Mouse (Mus musculus) thymus, postnatal 4 days (tissue): ENCODE data around the gene Ubash3b.

Experiments
- DNase-seq: peaks from one replicate; pipeline ENCODE4 v3.0.0; 2021

Ubash3b gene

DNA sequence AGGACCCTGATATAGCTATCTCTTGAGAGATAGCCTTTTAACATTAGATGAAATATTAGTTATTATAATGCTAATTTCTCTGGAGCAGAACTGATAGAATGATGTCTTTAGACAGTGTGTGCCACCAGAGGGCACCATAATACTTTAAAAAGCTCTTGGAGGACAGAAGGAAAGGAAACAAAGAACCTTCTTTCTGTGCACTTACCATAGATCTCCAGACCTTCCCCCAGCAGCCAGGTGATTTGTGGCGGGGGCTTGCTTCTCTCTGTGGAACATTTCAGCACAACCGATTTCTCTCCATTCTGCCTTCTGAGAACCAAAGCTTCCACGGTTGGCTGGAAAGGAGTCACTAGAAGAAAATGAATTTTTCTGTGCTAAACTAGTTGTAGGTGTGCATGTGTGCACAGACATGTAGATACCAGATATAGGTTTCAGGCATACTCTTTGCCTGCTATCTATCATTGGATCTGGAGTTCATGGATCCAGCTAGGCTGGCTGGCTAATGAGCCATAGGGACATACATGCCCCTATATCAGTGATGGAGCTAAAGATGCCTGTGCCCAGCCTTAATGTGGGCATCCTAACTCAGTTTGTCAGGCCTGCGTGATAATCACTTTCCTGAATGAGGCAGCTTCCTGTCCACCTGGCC lies 171.4 kb downstream of the Ubash3b start:
- peak; percentile 63 for DNase-seq

DNA sequence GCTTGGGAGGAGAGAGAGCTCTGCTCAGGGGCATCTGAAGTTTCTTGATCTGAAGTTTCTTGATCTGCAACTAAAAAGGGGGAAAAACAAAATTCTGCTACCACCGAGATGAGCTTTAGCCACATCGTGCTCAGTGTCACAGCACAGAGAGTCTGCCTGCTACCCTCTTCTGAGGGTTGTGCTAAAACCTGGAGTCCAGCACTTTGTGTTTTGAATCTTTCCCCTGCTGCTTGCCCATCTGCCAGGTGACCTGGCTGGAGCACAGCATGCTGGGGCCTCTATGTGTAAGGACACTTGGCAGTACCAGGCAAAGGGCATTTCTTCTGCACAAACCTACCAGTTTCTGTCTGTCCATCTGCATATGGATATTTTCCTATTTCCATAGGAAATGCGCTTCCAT lies 177.2 kb downstream of the Ubash3b start:
- no peak for DNase-seq

DNA sequence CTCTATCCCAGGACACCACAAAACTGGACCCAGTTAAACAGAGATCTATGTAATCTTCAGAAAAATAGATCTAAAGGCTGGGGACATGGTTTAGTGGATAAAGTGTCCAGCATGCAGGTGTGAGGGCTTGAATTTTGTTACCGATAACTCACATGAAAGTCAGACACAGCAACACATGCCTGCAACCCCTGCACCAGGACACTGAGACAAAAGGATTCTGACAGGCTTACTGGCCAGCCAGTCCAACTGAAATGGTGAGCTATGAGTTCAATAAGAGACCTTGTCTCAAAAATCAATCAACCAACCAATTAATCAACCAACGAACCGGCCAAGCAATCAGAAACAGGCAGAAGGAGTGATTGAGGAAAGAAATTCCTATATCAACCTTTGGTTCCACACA lies 177.7 kb downstream of the Ubash3b start:
- DNase-seq: no peak

DNA sequence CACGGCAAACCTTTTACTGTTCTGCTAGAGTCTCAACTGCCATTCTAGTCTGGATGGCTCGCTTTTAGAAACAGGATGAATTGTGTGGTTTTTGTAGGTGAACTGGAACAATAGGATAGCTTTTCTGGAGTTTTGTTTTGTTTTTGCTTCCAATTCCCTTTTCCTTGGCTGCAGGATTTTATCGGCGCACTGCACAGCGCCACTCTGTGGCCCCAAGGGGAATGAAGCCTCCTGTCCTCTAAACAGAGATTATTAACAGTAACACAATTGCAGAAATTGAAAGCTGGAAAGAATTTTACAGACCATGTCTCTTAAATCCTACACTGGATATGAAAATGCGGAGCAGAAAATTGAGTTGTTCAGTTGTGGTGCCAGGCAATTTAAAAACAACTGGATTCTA lies 179.0 kb downstream of the Ubash3b start:
- DNase-seq: no peak

DNA sequence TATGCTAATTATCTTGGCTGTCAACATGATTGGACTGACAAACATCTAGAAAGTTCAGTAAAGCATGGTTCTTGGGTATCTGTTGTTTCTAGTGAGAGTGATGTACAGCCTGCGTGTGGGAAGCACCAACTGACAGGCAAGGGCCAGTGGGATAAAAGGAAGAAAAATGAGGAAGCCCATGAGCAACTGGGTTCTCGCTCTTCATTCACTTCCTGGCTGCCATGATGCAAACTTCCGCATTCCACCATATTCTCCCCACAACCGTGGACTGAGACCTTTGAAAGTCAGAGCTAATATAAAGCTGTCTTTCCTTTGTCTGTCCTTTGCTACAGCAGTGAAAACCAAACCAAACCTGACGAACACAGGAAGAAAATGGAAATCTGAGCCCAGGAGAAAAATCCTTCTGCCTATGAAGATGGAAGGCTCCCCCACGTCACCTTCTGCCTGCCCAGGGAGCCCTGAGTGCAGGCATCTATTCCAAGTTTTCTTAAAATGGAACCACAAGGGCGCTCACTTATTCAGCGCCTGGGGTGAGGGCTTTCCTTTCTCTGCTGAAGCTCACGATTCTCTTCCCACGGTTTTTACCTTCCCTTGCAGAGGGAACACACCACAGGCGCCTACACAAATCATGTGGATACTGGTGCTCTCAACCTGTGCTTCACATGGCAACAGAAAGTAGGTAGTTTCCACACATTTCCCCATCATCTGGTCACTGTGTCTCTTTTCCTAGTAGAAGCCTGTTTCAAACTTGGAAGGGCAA lies 187.3 kb downstream of the Ubash3b start:
- DNase-seq: no peak

DNA sequence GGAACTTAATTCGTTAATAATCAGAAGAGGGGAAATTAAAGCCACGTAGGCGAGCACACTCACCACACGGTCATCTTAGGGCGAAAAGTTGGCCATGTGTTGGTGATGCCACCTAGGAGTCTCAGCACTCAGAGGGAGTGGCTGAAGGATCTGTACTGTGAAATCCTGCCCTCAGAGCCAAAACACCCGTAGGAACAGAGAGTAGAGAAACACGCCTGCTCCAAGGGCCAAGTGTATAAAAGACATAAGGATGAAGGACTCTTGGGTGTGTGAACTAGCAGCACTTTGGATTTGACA lies 197.1 kb downstream of the Ubash3b start:
- DNase-seq: no peak

DNA sequence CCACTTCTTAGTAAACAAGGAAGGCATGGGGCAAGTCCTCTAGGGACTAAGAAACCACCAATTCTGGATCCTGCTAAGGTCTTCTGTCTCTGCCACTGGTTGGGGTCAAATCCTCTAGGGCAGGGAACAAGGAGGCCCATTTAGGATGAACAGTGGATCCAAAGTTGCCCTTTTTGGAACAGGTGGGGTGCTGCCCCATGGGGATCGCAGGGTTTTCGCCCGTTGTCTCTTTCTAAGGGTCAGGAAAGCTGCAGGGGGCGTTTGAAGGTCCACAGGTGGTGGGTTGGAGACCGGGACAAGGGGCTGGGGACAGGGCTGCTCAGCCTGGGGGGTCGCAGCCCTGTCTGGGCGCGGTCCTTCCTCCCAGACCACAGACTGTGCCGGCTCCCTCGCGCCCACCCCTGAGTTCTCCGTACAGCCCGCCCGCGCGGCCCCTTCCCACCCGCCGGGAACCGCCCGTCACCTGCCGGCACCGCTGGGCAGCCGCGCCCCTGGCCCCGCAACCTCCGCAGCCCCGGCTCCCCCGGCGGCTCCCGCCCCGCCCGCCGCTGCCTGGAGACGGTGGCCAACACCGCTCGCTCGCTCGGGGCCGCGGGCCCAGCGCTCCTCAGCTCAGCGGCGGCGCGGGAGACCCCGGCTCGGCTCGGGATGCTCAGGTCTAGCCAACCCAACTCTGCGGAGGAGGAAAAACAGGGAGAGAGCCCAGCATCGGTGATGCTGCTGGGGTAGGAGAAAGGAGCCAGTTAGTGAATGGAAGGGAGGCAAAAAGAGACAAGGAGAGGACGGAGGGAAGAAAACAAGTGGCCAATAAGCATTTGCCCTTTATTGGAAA lies 197.7 kb downstream of the Ubash3b start, which contains the start of gene Jhy:
TSS of gene Jhy (minus strand) at position 533 of the 832 bp plus-strand sequence.
- DNase-seq: peak; percentile 18

DNA sequence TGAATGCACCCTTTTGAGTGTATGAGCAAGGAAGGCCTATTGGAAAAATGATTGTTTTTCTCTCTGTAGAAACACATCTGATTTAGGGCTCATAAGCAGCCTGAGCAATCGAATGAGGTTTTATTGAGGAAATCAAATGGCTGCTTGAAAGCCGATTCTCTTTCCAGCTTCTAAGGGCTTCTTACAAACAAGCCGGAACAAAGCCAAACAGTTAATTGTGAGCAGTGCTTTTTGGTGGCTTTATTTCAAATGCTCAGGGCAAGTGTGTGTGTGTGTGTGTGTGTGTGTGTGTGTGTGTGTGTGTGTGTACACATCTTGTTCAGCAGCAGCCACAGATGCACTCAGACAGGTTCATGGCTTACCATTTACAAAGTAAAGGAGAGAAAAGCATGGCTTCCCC lies 200.1 kb downstream of the Ubash3b start:
- no peak for DNase-seq
